Mouse (Mus musculus): ENCODE data around the gene Rrn3. TPM values are rescaled to one million over a fixed set of nuclear protein-coding genes. Genes with fewer than 3 reads are reported as not detected.

The Rrn3 gene
- polyA plus RNA-seq, 1 experiment from 2014 or later: 72.7 TPM

DNA sequence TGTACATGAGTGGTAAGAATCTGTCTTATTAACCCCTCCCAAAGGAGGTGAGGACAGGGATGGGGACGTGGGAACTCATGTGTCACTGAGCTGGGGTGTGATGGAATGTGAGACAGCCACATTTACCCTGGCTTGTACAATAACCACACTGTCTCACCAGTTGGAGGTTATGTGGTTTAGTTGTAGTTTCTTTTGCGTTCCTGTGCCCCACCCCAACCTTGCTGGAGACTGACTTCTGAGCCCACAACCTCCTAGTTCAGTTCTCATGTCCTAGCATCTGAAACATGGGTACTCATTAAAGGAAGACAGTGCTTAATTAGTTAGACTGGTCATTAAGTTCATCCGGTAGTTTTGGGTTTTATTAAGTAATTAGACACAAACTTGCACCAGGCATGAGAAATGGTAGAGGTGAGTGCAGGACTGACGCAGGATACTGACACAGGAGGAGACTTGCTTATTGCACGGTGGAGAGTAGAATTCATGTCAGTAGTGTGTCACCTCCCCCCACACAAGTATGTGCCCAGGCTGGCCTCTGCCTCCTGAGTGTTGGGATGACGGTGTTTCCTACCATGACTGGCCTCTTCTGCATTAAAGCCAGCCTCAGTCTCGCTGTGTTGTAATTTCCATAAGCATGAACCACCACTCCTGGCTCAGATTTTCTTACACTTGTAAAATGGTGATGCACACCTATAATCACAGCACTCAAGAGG lies 45.4 kb downstream of the Rrn3 start:
- ATAC-seq (ENCODE audit: insufficient number of reproducible peaks, insufficient read depth, low FRiP score, low TSS enrichment, low read depth): no peak
- Histone ChIP-seq H3K9me3 (no peaks in the 10 kb centered on the region), H3K36me3 (peaks cover 50% of the 10 kb centered on the region), H3K27me3 (no peaks in the 10 kb centered on the region), H3K27ac (no peak overlapping the region), H3K4me1 (peaks cover 17% of the 10 kb centered on the region), H3K9ac (no peak overlapping the region), H3K4me2 (no peak overlapping the region), H3K4me3 (no peak overlapping the region)
- WGBS: 64% methylated on average over 7 of the region's 7 CpGs

DNA sequence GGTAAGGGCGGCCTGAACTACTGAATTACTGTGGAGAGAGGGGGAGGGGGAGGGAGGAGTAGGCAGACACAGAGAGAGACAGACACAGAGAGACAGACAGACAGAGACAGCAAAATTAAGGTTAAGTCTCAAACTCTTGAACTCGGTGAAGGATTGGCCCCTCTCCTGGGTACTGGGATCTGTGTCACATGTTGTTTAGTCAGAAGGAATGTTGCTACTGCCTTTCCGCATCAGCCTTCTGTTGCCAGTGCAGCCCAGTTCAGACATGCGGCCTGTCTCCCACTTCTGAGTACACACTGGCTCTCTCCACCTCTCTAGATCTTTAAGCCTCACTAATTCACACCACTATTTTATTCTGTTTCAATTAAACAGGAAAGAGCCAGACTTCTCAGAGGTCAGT lies 46.0 kb downstream of the Rrn3 start:
- Histone ChIP-seq H3K4me2 (no peak overlapping the region), H3K9ac (no peak overlapping the region), H3K27ac (no peak overlapping the region), H3K9me3 (no peaks in the 10 kb centered on the region), H3K4me1 (peaks cover 17% of the 10 kb centered on the region), H3K27me3 (no peaks in the 10 kb centered on the region), H3K36me3 (peaks cover 53% of the 10 kb centered on the region), H3K4me3 (no peak overlapping the region)
- no peak for ATAC-seq (ENCODE audit: insufficient number of reproducible peaks, insufficient read depth, low FRiP score, low TSS enrichment, low read depth)
- 80% methylated on average over 4 of the region's 4 CpGs for WGBS

DNA sequence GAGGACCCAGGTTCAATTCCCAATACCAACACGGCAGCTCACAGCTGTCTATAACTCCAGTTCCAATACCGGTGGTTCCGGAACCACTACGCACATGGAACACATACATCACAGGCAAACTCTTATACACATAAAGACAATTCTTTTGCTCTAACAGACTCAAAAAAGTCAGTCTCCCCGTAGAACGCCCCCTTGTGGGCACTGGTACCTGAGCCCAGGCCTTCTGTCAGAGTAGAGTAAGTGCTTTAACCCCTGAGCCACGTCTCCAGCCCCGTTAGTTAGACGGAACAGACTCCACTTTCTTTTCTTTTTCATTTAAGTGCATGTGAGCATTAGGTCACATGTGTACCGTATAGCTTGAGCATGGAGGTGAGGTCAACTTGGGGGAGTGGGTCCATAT lies 49.9 kb downstream of the Rrn3 start:
- no peaks in the 10 kb centered on the region for H3K27me3 ChIP-seq
- H3K4me3 ChIP-seq: no peak overlapping the region
- ATAC-seq (ENCODE audit: insufficient number of reproducible peaks, insufficient read depth, low FRiP score, low TSS enrichment, low read depth): no peak
- H3K36me3 ChIP-seq: peaks cover 84% of the 10 kb centered on the region
- H3K4me2 ChIP-seq: no peak overlapping the region
- no peak overlapping the region for H3K27ac ChIP-seq
- no peak overlapping the region for H3K9ac ChIP-seq
- 89% methylated on average over 10 of the region's 10 CpGs for WGBS
- H3K9me3 ChIP-seq: no peaks in the 10 kb centered on the region
- H3K4me1 ChIP-seq: peaks cover 8% of the 10 kb centered on the region

DNA sequence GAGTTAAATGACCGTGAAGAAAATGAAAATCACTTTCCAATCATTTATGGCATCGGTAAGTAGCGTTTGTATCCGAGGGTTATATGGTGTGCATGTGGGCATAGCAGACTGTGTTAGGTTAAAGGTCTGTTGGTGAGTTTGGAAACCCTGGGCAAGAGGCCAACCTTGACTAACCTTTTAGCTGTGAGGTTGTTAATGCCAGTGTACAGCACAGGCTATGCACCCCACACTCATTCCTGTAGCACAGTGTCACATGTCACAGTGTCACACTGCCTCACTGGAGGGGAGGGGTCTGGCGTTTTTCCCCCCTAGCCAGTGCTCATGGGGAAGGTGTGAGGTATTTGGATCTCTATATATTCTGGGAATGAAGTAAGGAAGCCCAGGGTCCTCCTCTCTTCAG lies 51.1 kb downstream of the Rrn3 start:
- H3K27me3 ChIP-seq: no peaks in the 10 kb centered on the region
- H3K27ac ChIP-seq: no peak overlapping the region
- no peak overlapping the region for H3K4me2 ChIP-seq
- H3K9ac ChIP-seq: no peak overlapping the region
- ATAC-seq (ENCODE audit: insufficient number of reproducible peaks, insufficient read depth, low FRiP score, low TSS enrichment, low read depth): no peak
- WGBS: 82% methylated on average over 5 of the region's 5 CpGs
- H3K4me3 ChIP-seq: no peak overlapping the region
- peaks cover 95% of the 10 kb centered on the region for H3K36me3 ChIP-seq
- no peaks in the 10 kb centered on the region for H3K4me1 ChIP-seq
- H3K9me3 ChIP-seq: no peaks in the 10 kb centered on the region

DNA sequence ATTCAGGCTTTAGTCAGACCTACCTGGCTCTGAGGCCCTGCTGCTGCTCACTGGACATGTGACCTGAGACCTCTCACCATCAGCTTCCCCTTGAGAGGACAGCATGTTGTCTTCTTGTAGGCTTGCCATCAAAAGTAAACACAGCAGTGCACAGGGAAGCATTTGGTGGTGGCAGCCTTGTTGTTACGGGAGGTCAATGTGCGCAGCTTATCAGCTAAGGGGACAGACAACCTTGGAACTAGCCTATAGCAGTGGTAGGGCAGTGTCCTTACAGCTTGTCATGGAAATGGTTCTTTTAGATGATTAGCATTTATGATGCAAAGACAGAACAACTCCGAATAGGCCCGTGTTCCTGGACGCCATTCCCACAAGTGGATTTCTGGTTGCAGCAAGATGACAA lies 53.9 kb downstream of the Rrn3 start:
- ATAC-seq (ENCODE audit: insufficient number of reproducible peaks, insufficient read depth, low FRiP score, low TSS enrichment, low read depth): no peak
- 95% methylated on average over 5 of the region's 5 CpGs for WGBS
- peaks cover 96% of the 10 kb centered on the region for H3K36me3 ChIP-seq
- no peak overlapping the region for H3K9ac ChIP-seq
- H3K4me2 ChIP-seq: no peak overlapping the region
- no peak overlapping the region for H3K4me3 ChIP-seq
- no peaks in the 10 kb centered on the region for H3K4me1 ChIP-seq
- H3K9me3 ChIP-seq: no peaks in the 10 kb centered on the region
- no peak overlapping the region for H3K27ac ChIP-seq
- H3K27me3 ChIP-seq: no peaks in the 10 kb centered on the region

DNA sequence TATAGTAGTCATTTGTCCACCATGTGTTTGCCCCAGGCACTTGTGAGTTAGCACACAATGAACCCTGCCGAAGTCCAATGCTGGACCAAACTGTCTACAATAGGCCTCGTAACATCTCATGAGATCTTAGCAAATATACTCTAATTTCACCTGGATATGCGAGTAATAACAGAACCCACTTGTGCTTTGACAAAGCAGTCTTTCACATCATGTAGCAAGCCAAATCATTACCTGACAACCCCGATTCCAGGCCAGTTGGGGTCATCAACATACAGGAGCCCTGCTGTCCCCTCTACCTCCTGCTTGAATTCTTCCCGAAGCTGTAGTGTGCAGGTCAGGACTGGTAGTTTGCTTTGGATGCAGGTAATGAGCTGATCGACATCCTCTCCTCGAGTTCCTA lies 59.5 kb downstream of the Rrn3 start:
- Histone ChIP-seq H3K27ac (no peak overlapping the region), H3K27me3 (no peaks in the 10 kb centered on the region), H3K4me3 (no peak overlapping the region), H3K4me2 (no peak overlapping the region), H3K36me3 (peaks cover 92% of the 10 kb centered on the region), H3K4me1 (no peaks in the 10 kb centered on the region), H3K9me3 (no peaks in the 10 kb centered on the region), H3K9ac (no peak overlapping the region)
- WGBS: 90% methylated on average over 7 of the region's 7 CpGs
- ATAC-seq (ENCODE audit: insufficient number of reproducible peaks, insufficient read depth, low FRiP score, low TSS enrichment, low read depth): no peak

DNA sequence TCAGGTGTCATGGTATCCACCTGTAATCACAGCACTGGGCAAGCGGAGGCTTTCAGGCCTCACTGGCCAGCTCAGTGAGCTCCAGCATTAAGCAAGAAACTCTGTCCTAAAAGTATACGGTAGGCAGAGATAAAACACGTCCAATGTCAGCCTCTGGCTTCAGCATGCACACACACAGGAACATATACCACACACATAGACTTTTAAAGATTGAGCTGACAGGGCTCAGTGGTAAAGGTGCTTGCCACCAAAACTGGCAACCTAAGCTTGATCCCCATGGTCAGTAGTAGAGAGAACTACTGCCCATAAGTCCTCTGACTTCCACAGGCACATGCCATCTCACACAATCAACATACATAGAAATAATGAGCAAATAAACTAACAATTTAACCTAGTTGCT lies 60.4 kb downstream of the Rrn3 start:
- Histone ChIP-seq H3K27me3 (no peaks in the 10 kb centered on the region), H3K9ac (no peak overlapping the region), H3K27ac (no peak overlapping the region), H3K9me3 (no peaks in the 10 kb centered on the region), H3K4me1 (no peaks in the 10 kb centered on the region), H3K4me3 (no peak overlapping the region), H3K36me3 (peaks cover 94% of the 10 kb centered on the region), H3K4me2 (no peak overlapping the region)
- WGBS: 97% methylated on average over 3 of the region's 3 CpGs
- no peak for ATAC-seq (ENCODE audit: insufficient number of reproducible peaks, insufficient read depth, low FRiP score, low TSS enrichment, low read depth)

DNA sequence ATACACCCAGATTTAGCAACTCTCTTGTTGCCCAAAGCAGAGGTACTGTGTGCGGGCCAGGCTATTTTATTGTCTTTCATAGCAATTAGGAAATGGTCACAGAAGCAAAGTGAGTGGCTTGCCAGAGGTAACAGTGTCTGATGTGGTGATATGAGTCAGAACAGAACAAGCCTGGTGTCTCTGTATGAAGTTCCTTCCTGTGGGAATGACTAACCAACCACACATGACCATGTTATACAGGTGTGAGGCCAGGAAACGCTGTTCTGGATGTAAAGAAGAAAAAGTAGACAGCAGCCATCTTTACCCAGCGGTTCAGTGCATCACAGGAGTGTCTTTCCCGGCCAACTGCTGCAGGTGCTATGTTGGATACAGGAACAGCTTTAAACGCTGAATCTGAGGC lies 64.5 kb downstream of the Rrn3 start:
- Histone ChIP-seq H3K4me3 (no peak overlapping the region), H3K4me2 (no peak overlapping the region), H3K36me3 (peaks cover 80% of the 10 kb centered on the region), H3K9me3 (no peaks in the 10 kb centered on the region), H3K27me3 (no peaks in the 10 kb centered on the region), H3K27ac (no peak overlapping the region), H3K9ac (no peak overlapping the region), H3K4me1 (no peaks in the 10 kb centered on the region)
- no peak for ATAC-seq (ENCODE audit: insufficient number of reproducible peaks, insufficient read depth, low FRiP score, low TSS enrichment, low read depth)
- 97% methylated on average over 5 of the region's 5 CpGs for WGBS

DNA sequence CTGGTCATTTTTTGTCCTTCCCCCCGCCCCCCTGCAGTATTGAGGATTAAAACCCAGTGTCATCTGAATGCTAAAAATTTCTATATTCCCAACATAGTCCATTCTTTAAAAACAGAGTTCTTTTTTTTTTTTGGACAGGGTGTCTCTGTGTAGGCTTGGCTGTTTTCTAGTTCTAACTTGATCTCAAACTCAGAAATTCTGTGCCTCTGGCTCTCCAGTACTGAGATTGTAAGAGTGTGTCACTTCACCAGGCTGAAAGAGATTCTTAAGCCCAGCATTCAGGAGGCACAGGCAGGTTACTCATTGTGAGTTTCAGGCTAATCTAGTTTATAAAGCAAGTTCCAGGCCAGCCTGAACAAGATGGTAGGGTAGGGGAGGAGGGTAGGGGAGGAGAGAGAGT lies 66.2 kb downstream of the Rrn3 start:
- no peak overlapping the region for H3K4me2 ChIP-seq
- H3K36me3 ChIP-seq: peaks cover 72% of the 10 kb centered on the region
- H3K9me3 ChIP-seq: no peaks in the 10 kb centered on the region
- H3K4me3 ChIP-seq: no peak overlapping the region
- no peak for ATAC-seq (ENCODE audit: insufficient number of reproducible peaks, insufficient read depth, low FRiP score, low TSS enrichment, low read depth)
- no peak overlapping the region for H3K27ac ChIP-seq
- H3K27me3 ChIP-seq: no peaks in the 10 kb centered on the region
- no peak overlapping the region for H3K9ac ChIP-seq
- no peaks in the 10 kb centered on the region for H3K4me1 ChIP-seq
- WGBS: 93% methylated on average over 1 of the region's 1 CpGs

DNA sequence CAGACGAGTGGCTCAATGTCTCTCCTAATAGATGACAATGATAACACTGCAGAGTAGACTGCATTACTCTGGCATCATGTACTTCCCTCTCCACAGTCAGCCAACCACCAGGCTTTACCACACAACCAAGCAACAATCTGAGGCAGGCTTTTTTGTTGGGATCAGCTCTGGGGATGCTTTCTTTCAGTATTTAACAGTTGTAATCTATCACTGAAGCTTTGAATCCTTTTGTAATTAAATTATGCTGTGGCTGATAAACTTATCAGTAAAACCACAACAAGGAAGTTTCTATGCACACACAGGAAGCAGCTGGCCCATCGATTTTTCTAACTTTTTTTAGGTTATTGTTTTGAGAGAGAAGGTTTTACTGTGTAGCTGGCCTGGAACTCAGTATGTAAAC lies 67.8 kb downstream of the Rrn3 start:
- no peaks in the 10 kb centered on the region for H3K9me3 ChIP-seq
- no peak for ATAC-seq (ENCODE audit: insufficient number of reproducible peaks, insufficient read depth, low FRiP score, low TSS enrichment, low read depth)
- no peaks in the 10 kb centered on the region for H3K27me3 ChIP-seq
- H3K4me2 ChIP-seq: no peak overlapping the region
- H3K4me3 ChIP-seq: no peak overlapping the region
- 75% methylated on average over 2 of the region's 2 CpGs for WGBS
- H3K4me1 ChIP-seq: no peaks in the 10 kb centered on the region
- no peak overlapping the region for H3K27ac ChIP-seq
- H3K9ac ChIP-seq: no peak overlapping the region
- H3K36me3 ChIP-seq: peaks cover 72% of the 10 kb centered on the region

DNA sequence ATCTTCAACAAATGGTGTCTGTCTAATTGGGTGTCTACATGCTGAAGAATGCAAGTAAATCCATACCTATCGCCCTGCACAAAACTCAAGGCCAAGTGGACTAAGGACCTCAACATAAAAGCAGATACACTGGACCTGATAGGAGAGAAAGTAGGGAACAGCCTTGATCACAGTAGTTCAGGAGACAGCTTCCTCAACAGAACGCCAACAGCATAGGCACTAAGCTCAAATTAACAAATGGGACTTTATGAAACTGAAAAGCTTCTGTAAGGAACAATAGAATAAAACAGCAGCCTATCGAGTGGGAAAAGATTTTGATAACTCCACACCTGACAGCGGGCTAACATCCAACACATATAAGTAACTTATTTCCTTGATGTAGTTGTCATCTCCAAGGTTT lies 70.9 kb downstream of the Rrn3 start:
- no peaks in the 10 kb centered on the region for H3K27me3 ChIP-seq
- 95% methylated on average over 4 of the region's 4 CpGs for WGBS
- peaks cover 64% of the 10 kb centered on the region for H3K36me3 ChIP-seq
- H3K4me3 ChIP-seq: no peak overlapping the region
- no peak for ATAC-seq (ENCODE audit: insufficient number of reproducible peaks, insufficient read depth, low FRiP score, low TSS enrichment, low read depth)
- no peak overlapping the region for H3K9ac ChIP-seq
- H3K4me2 ChIP-seq: no peak overlapping the region
- no peaks in the 10 kb centered on the region for H3K9me3 ChIP-seq
- no peaks in the 10 kb centered on the region for H3K4me1 ChIP-seq
- no peak overlapping the region for H3K27ac ChIP-seq

DNA sequence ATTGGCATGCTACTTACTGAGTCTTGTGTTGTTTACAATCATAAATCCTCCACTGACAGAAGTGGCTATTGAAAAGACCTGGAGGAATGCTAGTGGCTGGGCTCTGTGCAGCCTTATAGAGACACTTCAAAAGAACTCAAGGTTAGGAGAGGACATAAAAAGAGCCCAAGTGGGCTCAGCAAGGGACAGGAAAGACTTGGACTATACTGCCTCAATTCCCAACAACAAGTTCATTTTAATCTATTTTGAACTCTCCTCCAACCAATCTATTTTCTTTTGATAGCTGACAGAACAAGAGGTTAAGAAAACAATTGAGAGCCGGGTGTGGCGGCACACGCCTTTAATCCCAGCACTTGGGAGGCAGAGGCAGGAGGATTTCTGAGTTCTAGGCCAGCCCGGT lies 73.4 kb downstream of the Rrn3 start:
- H3K4me2 ChIP-seq: no peak overlapping the region
- no peak overlapping the region for H3K4me3 ChIP-seq
- H3K27ac ChIP-seq: no peak overlapping the region
- no peaks in the 10 kb centered on the region for H3K9me3 ChIP-seq
- WGBS: 96% methylated on average over 4 of the region's 4 CpGs
- no peaks in the 10 kb centered on the region for H3K27me3 ChIP-seq
- H3K4me1 ChIP-seq: no peaks in the 10 kb centered on the region
- ATAC-seq (ENCODE audit: insufficient number of reproducible peaks, insufficient read depth, low FRiP score, low TSS enrichment, low read depth): no peak
- no peak overlapping the region for H3K9ac ChIP-seq
- H3K36me3 ChIP-seq: peaks cover 61% of the 10 kb centered on the region

Data from embryonic facial prominence, embryonic 13.5 days (tissue).